Mouse (Mus musculus) embryonic facial prominence, embryonic 12.5 days (tissue): Measurements from ENCODE around the gene Isl2. TPM values are rescaled to one million over a fixed set of nuclear protein-coding genes. Genes with fewer than 3 reads are reported as not detected.
A peak's percentile ranks its signal among the peaks of the same experiment; 100 is the strongest.

ENCODE experiments used
- ATAC-seq: fragments of 200-750 bp; cut with Nextera tagmentation; 2 replicates; pipeline ENCODE4 v1.8.0; 2017; ENCODE audit not compliant: insufficient number of reproducible peaks, insufficient read depth, low FRiP score, low TSS enrichment
- H3K27ac ChIP-seq: fragments of 300-500 bp; sonication (generic); 2 replicates; pipeline ENCODE4 v1.5.1; 2016; ENCODE audit warnings: mild to moderate bottlenecking
- H3K27me3 ChIP-seq: fragments of 300-500 bp; sonication (generic); 2 replicates; pipeline ENCODE4 v1.6.1; 2016; ENCODE audit warnings: mild to moderate bottlenecking, moderate library complexity
- H3K36me3 ChIP-seq: fragments of 300-500 bp; sonication (generic); 2 replicates; pipeline ENCODE4 v1.6.1; 2016; ENCODE audit warnings: mild to moderate bottlenecking
- H3K4me1 ChIP-seq: fragments of 300-500 bp; sonication (generic); 2 replicates; pipeline ENCODE4 v1.6.1; 2016
- H3K4me2 ChIP-seq: fragments of 300-500 bp; sonication (generic); replicated peaks from 2 replicates; pipeline ENCODE4 v1.6.1; 2016; ENCODE audit warnings: mild to moderate bottlenecking, moderate library complexity
- H3K4me3 ChIP-seq: fragments of 300-500 bp; sonication (generic); 2 replicates; pipeline ENCODE4 v1.5.1; 2016; ENCODE audit warnings: mild to moderate bottlenecking
- H3K9ac ChIP-seq: fragments of 300-500 bp; sonication (generic); 2 replicates; pipeline ENCODE4 v1.6.1; 2016; ENCODE audit warnings: mild to moderate bottlenecking, moderate library complexity
- H3K9me3 ChIP-seq: fragments of 300-500 bp; sonication (generic); 2 replicates; pipeline ENCODE4 v1.6.1; 2016; ENCODE audit warnings: mild to moderate bottlenecking, moderate library complexity
- WGBS: fragments of 180-500 bp; shearing (Covaris S2); methylation state at CpG from one replicate; pipeline ENCODE4 v1.1.7; 2016; 5-methylcytosine and 5-hydroxymethylcytosine counted together
- polyA plus RNA-seq: library from polyadenylated mRNA; unstranded; fragments of >200 nt; fragmentation: Nextera tagmentation; extraction: Ambion mirVana; gene quantifications from 2 replicates; pipeline ENCODE4 v1.2.1, GENCODE M21; 2016

Gene Isl2
- polyA plus RNA-seq, 1 experiment from 2014 or later, result 20.8 TPM

GRCm38 (mm10) chr9:55540391-55540770, 1.9 kb downstream of the Isl2 start:
- WGBS, result 2% methylated on average over 12 of the region's 12 CpGs
- Histone ChIP-seq H3K9ac (peak overlapping the region; percentile 53), H3K4me3 (peak overlapping the region; percentile 42), H3K9me3 (no peaks in the 10 kb centered on the region), H3K36me3 (no peaks in the 10 kb centered on the region), H3K4me1 (peaks cover 16% of the 10 kb centered on the region; the same call in 1 of the 2 replicates), H3K27me3 (peaks cover 68% of the 10 kb centered on the region), H3K27ac (0 out of 2 replicates have a peak overlapping the region, but pooled peaks have one; percentile 37), H3K4me2 (peak overlapping the region; percentile 65)
- ATAC-seq, result no peak

- Histone ChIP-seq H3K36me3 (no peaks in the 10 kb centered on the region), H3K4me2 (peak overlapping the region; percentile 65), H3K4me1 (peaks cover 16% of the 10 kb centered on the region; the same call in 1 of the 2 replicates), H3K27me3 (peaks cover 73% of the 10 kb centered on the region), H3K4me3 (peak overlapping the region; percentile 42), H3K9me3 (no peaks in the 10 kb centered on the region), H3K27ac (0 out of 2 replicates have a peak overlapping the region, but pooled peaks have one; percentile 37), H3K9ac (peak overlapping the region; percentile 53)
- ATAC-seq, result peak; percentile 95
- under 1% methylated on average over 28 of the region's 28 CpGs for WGBS
Observed at GRCm38 (mm10) chr9:55540888-55541287, 2.4 kb downstream of the Isl2 start.

GRCm38 (mm10) chr9:55541681-55542365, 3.4 kb downstream of the Isl2 start:
- Histone ChIP-seq H3K4me2 (peak overlapping the region; percentile 65), H3K9me3 (no peaks in the 10 kb centered on the region), H3K27me3 (peaks cover 74% of the 10 kb centered on the region), H3K36me3 (no peaks in the 10 kb centered on the region), H3K27ac (no peak overlapping the region), H3K4me1 (peaks cover 24% of the 10 kb centered on the region; the same call in 1 of the 2 replicates), H3K4me3 (peak overlapping the region; percentile 42), H3K9ac (peak overlapping the region; percentile 58)
- under 1% methylated on average over 59 of the region's 59 CpGs for WGBS
- ATAC-seq, result no peak

GRCm38 (mm10) chr9:55542366-55543325, 4.2 kb downstream of the Isl2 start:
- ATAC-seq, result no peak
- H3K4me2 ChIP-seq, result peak overlapping the region; percentile 65
- H3K9ac ChIP-seq, result peak overlapping the region; percentile 58
- peaks cover 24% of the 10 kb centered on the region; the same call in 1 of the 2 replicates for H3K4me1 ChIP-seq
- H3K36me3 ChIP-seq, result no peaks in the 10 kb centered on the region
- H3K27me3 ChIP-seq, result peaks cover 73% of the 10 kb centered on the region
- peak overlapping the region; percentile 42 for H3K4me3 ChIP-seq
- H3K9me3 ChIP-seq, result no peaks in the 10 kb centered on the region
- H3K27ac ChIP-seq, result no peak overlapping the region
- under 1% methylated on average over 59 of the region's 59 CpGs for whole genome bisulfite sequencing

- peak overlapping the region; percentile 47 for H3K4me2 ChIP-seq
- H3K4me1 ChIP-seq, result peaks cover 24% of the 10 kb centered on the region; the same call in 1 of the 2 replicates
- H3K27me3 ChIP-seq, result peaks cover 75% of the 10 kb centered on the region
- peak overlapping the region; percentile 20; the same call in 1 of the 2 replicates for H3K9ac ChIP-seq
- no peak overlapping the region for H3K27ac ChIP-seq
- no peaks in the 10 kb centered on the region for H3K9me3 ChIP-seq
- 3% methylated on average over 8 of the region's 8 CpGs for WGBS
- H3K4me3 ChIP-seq, result peak overlapping the region; percentile 42
- H3K36me3 ChIP-seq, result no peaks in the 10 kb centered on the region
- no peak for ATAC-seq
Observed at GRCm38 (mm10) chr9:55543336-55543702, 4.8 kb downstream of the Isl2 start.

- H3K4me1 ChIP-seq, result peaks cover 24% of the 10 kb centered on the region; the same call in 1 of the 2 replicates
- under 1% methylated on average over 46 of the region's 46 CpGs for WGBS
- peak overlapping the region; percentile 20; the same call in 1 of the 2 replicates for H3K9ac ChIP-seq
- no peaks in the 10 kb centered on the region for H3K36me3 ChIP-seq
- peak overlapping the region; percentile 47 for H3K4me2 ChIP-seq
- no peak overlapping the region for H3K27ac ChIP-seq
- peaks cover 75% of the 10 kb centered on the region for H3K27me3 ChIP-seq
- no peak for ATAC-seq
- no peaks in the 10 kb centered on the region for H3K9me3 ChIP-seq
- H3K4me3 ChIP-seq, result peak overlapping the region; percentile 42
Observed at GRCm38 (mm10) chr9:55543703-55544401, 5.4 kb downstream of the Isl2 start.

GRCm38 (mm10) chr9:55544861-55545555, 6.5 kb downstream of the Isl2 start:
- Histone ChIP-seq H3K4me1 (peaks cover 18% of the 10 kb centered on the region; the same call in 1 of the 2 replicates), H3K4me3 (peak overlapping the region; percentile 42), H3K9me3 (no peaks in the 10 kb centered on the region), H3K27me3 (peaks cover 73% of the 10 kb centered on the region), H3K27ac (0 out of 2 replicates have a peak overlapping the region, but pooled peaks have one; percentile 36), H3K9ac (peak overlapping the region; percentile 42; the same call in 1 of the 2 replicates), H3K4me2 (peak overlapping the region; percentile 47), H3K36me3 (no peaks in the 10 kb centered on the region)
- WGBS, result 2% methylated on average over 30 of the region's 30 CpGs
- no peak for ATAC-seq

GRCm38 (mm10) chr9:55545556-55546175, 7.2 kb downstream of the Isl2 start:
- 6% methylated on average over 41 of the region's 41 CpGs for WGBS
- peak overlapping the region; percentile 36; the same call in 1 of the 2 replicates for H3K27ac ChIP-seq
- H3K27me3 ChIP-seq, result peaks cover 74% of the 10 kb centered on the region
- peak overlapping the region; percentile 47 for H3K4me2 ChIP-seq
- peak overlapping the region; percentile 42 for H3K4me3 ChIP-seq
- H3K9me3 ChIP-seq, result no peaks in the 10 kb centered on the region
- no peak for ATAC-seq
- peaks cover 18% of the 10 kb centered on the region; the same call in 1 of the 2 replicates for H3K4me1 ChIP-seq
- H3K9ac ChIP-seq, result 0 out of 2 replicates have a peak overlapping the region, but pooled peaks have one; percentile 42
- no peaks in the 10 kb centered on the region for H3K36me3 ChIP-seq

- Histone ChIP-seq H3K27me3 (peaks cover 70% of the 10 kb centered on the region), H3K27ac (peak overlapping the region; percentile 30; the same call in 1 of the 2 replicates), H3K4me1 (peaks cover 18% of the 10 kb centered on the region; the same call in 1 of the 2 replicates), H3K4me3 (peak overlapping the region; percentile 30), H3K9ac (no peak overlapping the region), H3K36me3 (no peaks in the 10 kb centered on the region), H3K9me3 (no peaks in the 10 kb centered on the region), H3K4me2 (peak overlapping the region; percentile 47)
- ATAC-seq, result peak; percentile 20; the same call in 1 of the 2 replicates
- WGBS, result 2% methylated on average over 63 of the region's 63 CpGs
Observed at GRCm38 (mm10) chr9:55546176-55547010, 7.9 kb downstream of the Isl2 start.
